In the genomic region with DNA sequence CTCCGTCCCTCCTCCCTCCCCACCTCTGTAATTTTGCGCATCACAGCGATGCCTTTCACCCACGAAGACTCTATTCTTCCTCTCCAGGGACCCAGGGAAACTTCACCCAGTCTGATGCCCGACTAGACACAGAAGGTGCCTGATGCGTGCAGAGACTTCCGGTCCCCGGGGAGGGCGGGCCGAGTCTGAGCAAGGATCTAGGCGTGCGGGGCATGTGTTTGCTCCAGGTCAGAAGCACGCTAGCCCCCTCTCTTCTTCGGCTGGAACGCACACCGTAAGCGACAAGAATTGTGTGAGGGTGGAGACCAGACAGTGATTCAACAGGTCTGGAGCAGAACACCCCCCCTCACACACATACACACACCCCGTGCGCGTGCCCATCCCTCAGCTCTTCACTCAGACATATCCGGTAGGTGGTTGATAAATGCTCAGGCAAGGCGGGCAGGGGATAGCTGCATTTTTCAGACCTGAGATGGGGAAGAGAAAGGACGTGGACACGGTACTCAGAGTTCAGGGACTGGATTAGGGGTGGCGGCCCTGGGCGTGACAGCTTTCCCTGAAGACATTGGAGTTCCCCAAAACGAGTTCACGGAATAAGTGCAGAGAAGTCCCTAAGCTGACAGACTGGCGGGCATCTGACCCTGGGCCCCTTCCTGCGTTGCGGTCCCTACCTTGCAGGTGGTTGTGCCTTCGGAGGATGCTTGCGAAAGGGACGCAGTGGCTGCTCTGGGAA, we compare ENCODE assay signal across 8 mouse cellular contexts. TPM values are rescaled to one million over a fixed set of nuclear protein-coding genes. Genes with fewer than 3 reads are reported as not detected.
DNase-seq lines count a peak whose midpoint lies in the region; ATAC-seq and TF ChIP-seq lines count a peak whose summit lies in the region.
"Had no signal": no experiment of that assay in that cellular context is flagged by ENCODE, and none has a peak within 500 bp of the region (broad histone marks: within the 10 kb centered on the region; RNA-seq: fewer than 3 reads in every experiment).

No protein-coding gene starts in this region.

- peak overlapping the region; percentile 50; the same call in 1 of the 2 replicates for H3K9ac ChIP-seq in forebrain, embryonic 14.5 days (ENCODE audit: low read length)
- H3K9ac ChIP-seq in stomach, embryonic 15.5 days, result peak overlapping the region; percentile 33; the same call in 1 of the 2 replicates

- H3K4me1 ChIP-seq in G1E (ENCODE audit: insufficient read depth, low read depth, low read length), result peaks cover 94% of the 10 kb centered on the region
- peaks cover 9% of the 10 kb centered on the region for H3K4me1 ChIP-seq in forebrain, embryonic 14.5 days (ENCODE audit: control insufficient read depth, insufficient read depth, low read length)
- H3K4me1 ChIP-seq in megakaryocyte, embryonic 14.5 days, result peaks cover 85% of the 10 kb centered on the region
- H3K4me1 ChIP-seq in stomach, embryonic 15.5 days, result peaks cover 17% of the 10 kb centered on the region

- H3K36me3 ChIP-seq in G1E (replicated peaks), result peaks cover 73% of the 10 kb centered on the region
- peaks cover 44% of the 10 kb centered on the region for H3K36me3 ChIP-seq in forebrain, embryonic 14.5 days (ENCODE audit: control insufficient read depth, insufficient read depth, low read length)
- peaks cover 51% of the 10 kb centered on the region for H3K36me3 ChIP-seq in megakaryocyte, embryonic 14.5 days (replicated peaks; ENCODE audit: low read length)
- H3K36me3 ChIP-seq in stomach, embryonic 15.5 days, result peaks cover 15% of the 10 kb centered on the region; the same call in 1 of the 2 replicates

- no peaks in the 10 kb centered on the region; the same call in 1 of the 2 replicates for H3K27me3 ChIP-seq in G1E (ENCODE audit: insufficient read depth, low read length)
- H3K27me3 ChIP-seq in forebrain, embryonic 14.5 days (replicated peaks; ENCODE audit: control insufficient read depth, insufficient read depth, low read length), result no peaks in the 10 kb centered on the region
- peaks cover 3% of the 10 kb centered on the region for H3K27me3 ChIP-seq in megakaryocyte, embryonic 14.5 days (replicated peaks)
- no peaks in the 10 kb centered on the region for H3K27me3 ChIP-seq in stomach, embryonic 15.5 days (replicated peaks)

- peak; percentile 79 for DNase-seq in CD4-positive helper T cell, adult 2 months (ENCODE audit: low read depth, low spot score)
- DNase-seq in G1E (ENCODE audit: low spot score), result no peak
- DNase-seq in forebrain, embryonic 14.5 days (ENCODE audit: low spot score), result no peak
- peak; percentile 69 for DNase-seq in kidney, postnatal 10 days
- no peak for DNase-seq in layer of hippocampus, adult 9-11 months

- H3K9me3 ChIP-seq in G1E (replicated peaks), result no peaks in the 10 kb centered on the region
- H3K9me3 ChIP-seq in forebrain, embryonic 14.5 days (replicated peaks; ENCODE audit: control insufficient read depth, low read length), result no peaks in the 10 kb centered on the region
- no peaks in the 10 kb centered on the region for H3K9me3 ChIP-seq in megakaryocyte, embryonic 14.5 days
- H3K9me3 ChIP-seq in stomach, embryonic 15.5 days, result no peaks in the 10 kb centered on the region

- peak overlapping the region; percentile 73 for H3K4me3 ChIP-seq in G1E (ENCODE audit: low read depth, low read length)
- H3K4me3 ChIP-seq in forebrain, embryonic 14.5 days (ENCODE audit: low read depth, low read length), result peak overlapping the region; percentile 3; the same call in 1 of the 2 replicates
- H3K4me3 ChIP-seq in megakaryocyte, embryonic 14.5 days (replicated peaks), result peak overlapping the region; percentile 89
- H3K4me3 ChIP-seq in stomach, embryonic 15.5 days (replicated peaks), result peak overlapping the region; percentile 43

- peak overlapping the region; percentile 46 for H3K4me2 ChIP-seq in forebrain, embryonic 14.5 days (ENCODE audit: low read length)
- peak overlapping the region; percentile 77 for H3K4me2 ChIP-seq in stomach, embryonic 15.5 days

- TF ChIP-seq CTCF in G1E (IDR thresholded peaks at IDR 0.05; ENCODE audit: low read depth, low read length), result no peak

- ATAC-seq in G1E (ENCODE audit: extremely low read depth, insufficient number of reproducible peaks, low FRiP score, poor library complexity, severe bottlenecking), result no peak
- no peak for ATAC-seq in forebrain, embryonic 14.5 days
- ATAC-seq in stomach, embryonic 15.5 days (ENCODE audit: insufficient read depth, low FRiP score, low read depth), result no peak

- 4% methylated on average over 34 of the region's 34 CpGs for WGBS in forebrain, embryonic 14.5 days
- WGBS in stomach, embryonic 15.5 days, result 2% methylated on average over 34 of the region's 34 CpGs

- H3K27ac ChIP-seq in forebrain, embryonic 14.5 days (ENCODE audit: low read depth, low read length), result no peak overlapping the region
- H3K27ac ChIP-seq in stomach, embryonic 15.5 days, result peak overlapping the region; percentile 70

RNA-seq across cellular contexts. Expression of a gene that starts 5.3 kb away (rescaled TPM):
- 63.1 and 67.1 TPM in 2 replicates for total RNA-seq in G1E (2014; fragmentation: Nextera tagmentation)
- 13.5 and 13.9 TPM in 2 replicates for total RNA-seq in G1E (2017)
- polyA plus RNA-seq in G1E (2012), result 89.1 and 101 TPM in 2 replicates
- 52.3 and 60.8 TPM in 2 replicates for polyA plus RNA-seq in forebrain, embryonic 14.5 days (2014; fragmentation: Nextera tagmentation; extraction: Ambion mirVana)
- polyA plus RNA-seq in megakaryocyte, embryonic 14.5 days (2012; ENCODE audit: insufficient read depth, low replicate concordance), result 99.7 and 186 TPM in 2 replicates
- polyA plus RNA-seq in stomach, embryonic 15.5 days (2015; fragmentation: Nextera tagmentation; extraction: Ambion mirVana), result 44.4 and 51.3 TPM in 2 replicates

RNA-seq across cellular contexts. Expression of a gene that starts 10.5 kb away (rescaled TPM):
- total RNA-seq in G1E (2014; fragmentation: Nextera tagmentation) (7.1 and 16.3 TPM in 2 replicates), G1E (2017) (11.8 and 13.3 TPM in 2 replicates)
- polyA plus RNA-seq in G1E (2012), result 55.0 and 68.8 TPM in 2 replicates
- polyA plus RNA-seq in forebrain, embryonic 14.5 days (2014; fragmentation: Nextera tagmentation; extraction: Ambion mirVana), result 57.9 and 84.9 TPM in 2 replicates
- 51.5 and 59.4 TPM in 2 replicates for polyA plus RNA-seq in megakaryocyte, embryonic 14.5 days (2012; ENCODE audit: insufficient read depth, low replicate concordance)
- 58.1 and 58.4 TPM in 2 replicates for polyA plus RNA-seq in stomach, embryonic 15.5 days (2015; fragmentation: Nextera tagmentation; extraction: Ambion mirVana)

RNA-seq across cellular contexts. Expression of a gene that starts 11.5 kb away (rescaled TPM):
- total RNA-seq in G1E (2014; fragmentation: Nextera tagmentation) (11.2 and 11.4 TPM in 2 replicates), G1E (2017) (4.6 and 7.0 TPM in 2 replicates)
- polyA plus RNA-seq in G1E (2012), result 10.8 and 15.4 TPM in 2 replicates
- polyA plus RNA-seq in forebrain, embryonic 14.5 days (2014; fragmentation: Nextera tagmentation; extraction: Ambion mirVana), result 330 and 371 TPM in 2 replicates
- 7.8 and 38.4 TPM in 2 replicates for polyA plus RNA-seq in megakaryocyte, embryonic 14.5 days (2012; ENCODE audit: insufficient read depth, low replicate concordance)
- 20.9 and 24.0 TPM in 2 replicates for polyA plus RNA-seq in stomach, embryonic 15.5 days (2015; fragmentation: Nextera tagmentation; extraction: Ambion mirVana)

RNA-seq across cellular contexts. Expression of a gene that starts 38.9 kb away (rescaled TPM):
- 79.8 and 104 TPM in 2 replicates for total RNA-seq in G1E (2014; fragmentation: Nextera tagmentation)
- total RNA-seq in G1E (2017), result 15.7 and 18.9 TPM in 2 replicates
- polyA plus RNA-seq in G1E (2012), result 323 and 357 TPM in 2 replicates
- polyA plus RNA-seq in forebrain, embryonic 14.5 days (2014; fragmentation: Nextera tagmentation; extraction: Ambion mirVana), result 15.5 and 18.6 TPM in 2 replicates
- polyA plus RNA-seq in megakaryocyte, embryonic 14.5 days (2012; ENCODE audit: insufficient read depth, low replicate concordance), result 370 and 778 TPM in 2 replicates
- 13.3 and 16.5 TPM in 2 replicates for polyA plus RNA-seq in stomach, embryonic 15.5 days (2015; fragmentation: Nextera tagmentation; extraction: Ambion mirVana)

RNA-seq across cellular contexts. Expression of a gene that starts 42.2 kb away (rescaled TPM):
- total RNA-seq in G1E (2014; fragmentation: Nextera tagmentation) (1.9 and 2.7 TPM in 2 replicates), G1E (2017) (2.3 and 3.1 TPM in 2 replicates)
- polyA plus RNA-seq in G1E (2012), result 4.6 and 5.6 TPM in 2 replicates
- 0.22 TPM in 1 of 2 replicates, not detected in the other for polyA plus RNA-seq in forebrain, embryonic 14.5 days (2014; fragmentation: Nextera tagmentation; extraction: Ambion mirVana)
- polyA plus RNA-seq in megakaryocyte, embryonic 14.5 days (2012; ENCODE audit: insufficient read depth, low replicate concordance), result 10.8 and 11.1 TPM in 2 replicates
- polyA plus RNA-seq in stomach, embryonic 15.5 days (2015; fragmentation: Nextera tagmentation; extraction: Ambion mirVana), result 0.26 and 0.43 TPM in 2 replicates
- total RNA-seq: heart, postnatal 36 days had no signal

Comparison
In these comparisons a context has a peak if more than half of its experiments do, and no peak if none do; other contexts are left out.
1. DNase-seq: peak in CD4-positive helper T cell, adult 2 months (single experiment) and kidney, postnatal 10 days (single experiment); none in G1E (single experiment), forebrain, embryonic 14.5 days (single experiment) and layer of hippocampus, adult 9-11 months (single experiment).
2. H3K4me3 ChIP-seq: peak in every context shown above with its lines; median percentile 89 in megakaryocyte, embryonic 14.5 days; 73 in G1E; 43 in stomach, embryonic 15.5 days; 3 in forebrain, embryonic 14.5 days.